In the genomic region with DNA sequence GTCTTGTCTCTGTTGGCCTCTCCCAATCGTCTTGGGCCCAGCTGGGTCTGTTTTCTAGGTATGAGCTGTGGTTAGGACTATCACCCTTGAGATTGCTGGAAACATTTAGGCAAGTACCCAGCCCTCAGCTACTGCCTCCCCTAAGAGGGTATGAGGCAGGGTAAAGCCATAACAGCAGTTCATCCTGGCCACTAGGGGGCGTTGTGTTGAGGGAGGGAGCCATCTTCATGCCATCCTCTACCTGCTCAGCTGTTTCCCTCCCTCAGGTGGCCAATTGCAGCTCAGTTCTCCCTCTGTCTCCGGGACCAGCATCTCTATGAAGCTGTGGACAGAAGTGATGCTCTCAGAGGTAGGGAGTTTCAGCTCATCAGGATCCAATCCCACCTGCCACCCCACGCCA, we compare ENCODE assay signal across 19 mouse cellular contexts.
DNase-seq lines count a peak whose midpoint lies in the region; ATAC-seq and TF ChIP-seq lines count a peak whose summit lies in the region.
"Had no signal": no experiment of that assay in that cellular context is flagged by ENCODE, and none has a peak within 500 bp of the region (broad histone marks: within the 10 kb centered on the region; RNA-seq: fewer than 3 reads in every experiment).

No protein-coding gene starts in this region.

- WGBS in heart, adult 2 months, result 52% methylated on average over 4 of the region's 4 CpGs
- 50% methylated on average over 4 of the region's 4 CpGs for WGBS in heart, embryonic 11.5 days (ENCODE audit: insufficient replicate concordance)
- 41% methylated on average over 4 of the region's 4 CpGs for WGBS in liver, postnatal 0 days (ENCODE audit: insufficient replicate concordance)
- 55% methylated on average over 4 of the region's 4 CpGs for WGBS in kidney, adult 2 months

- TF ChIP-seq CTCF in heart, adult 2 months (IDR thresholded peaks at IDR 0.05), result peak; percentile 19; the same call in 1 of the 2 replicates
- peak; percentile 56 for TF ChIP-seq CTCF in liver, postnatal 0 days (IDR thresholded peaks at IDR 0.05; ENCODE audit: low read depth)
- TF ChIP-seq CTCF in CH12.LX (conservative IDR thresholded peaks at IDR 0.05 in 1 of 2, IDR thresholded peaks at IDR 0.05 in 1 of 2; ENCODE audit: low read depth in 2 of 2, low read length in 2 of 2), result peak; percentile 13 to 33; a peak in 2 of 4 replicates
- TF ChIP-seq CTCF in bone marrow macrophage, adult 2 months (IDR thresholded peaks at IDR 0.05; ENCODE audit: low read depth, low read length), result peak; percentile 30; the same call in 1 of the 2 replicates
- no peak for TF ChIP-seq CTCF in kidney, adult 2 months (conservative IDR thresholded peaks at IDR 0.05; ENCODE audit: insufficient read depth, insufficient read length, low read depth, low read length)

- no peak for ATAC-seq in heart, embryonic 11.5 days (replicated peaks; ENCODE audit: insufficient number of reproducible peaks, low FRiP score, low TSS enrichment)
- ATAC-seq in liver, postnatal 0 days, result no peak
- no peak for ATAC-seq in activated CD4-positive, CD25-positive, alpha-beta regulatory T cell, adult 4 months
- ATAC-seq: midbrain, embryonic 15.5 days had no signal

- H3K36me3 ChIP-seq in heart, adult 2 months (ENCODE audit: control insufficient read depth, insufficient read depth, low read length), result no peaks in the 10 kb centered on the region
- no peaks in the 10 kb centered on the region for H3K36me3 ChIP-seq in heart, embryonic 11.5 days (ENCODE audit: control insufficient read depth, insufficient read depth, low read length)
- H3K36me3 ChIP-seq in liver, postnatal 0 days (replicated peaks; ENCODE audit: insufficient read depth, low read length), result no peaks in the 10 kb centered on the region
- no peaks in the 10 kb centered on the region for H3K36me3 ChIP-seq in CH12.LX (replicated peaks in 1 of 2; ENCODE audit: control insufficient read depth in 1 of 2, insufficient read depth in 1 of 2, low read length in 1 of 2)
- no peaks in the 10 kb centered on the region for H3K36me3 ChIP-seq in kidney, adult 2 months (ENCODE audit: control insufficient read depth, insufficient read depth, low read length)
- H3K36me3 ChIP-seq: embryonic facial prominence, embryonic 15.5 days; limb, embryonic 10.5 days; midbrain, embryonic 15.5 days had no signal

- no peak for TF ChIP-seq EP300 in heart, adult 2 months (IDR thresholded peaks at IDR 0.05; ENCODE audit: insufficient read depth, low read depth, low read length)
- no peak for TF ChIP-seq EP300 in liver, postnatal 0 days (IDR thresholded peaks at IDR 0.05; ENCODE audit: low read depth)
- no peak for TF ChIP-seq EP300 in CH12.LX (IDR thresholded peaks at IDR 0.05; ENCODE audit: low read length)

- H3K4me2 ChIP-seq in heart, embryonic 11.5 days, result no peak overlapping the region
- no peak overlapping the region for H3K4me2 ChIP-seq in liver, postnatal 0 days (ENCODE audit: low read depth, low read length)
- no peak overlapping the region for H3K4me2 ChIP-seq in CH12.LX (ENCODE audit: insufficient read depth, low read depth, poor library complexity, severe bottlenecking)
- H3K4me2 ChIP-seq: embryonic facial prominence, embryonic 15.5 days; hindbrain, embryonic 14.5 days; midbrain, embryonic 15.5 days had no signal

- in situ Hi-C loops in CH12.LX (cut with MboI; ENCODE audit: low pct_ligation_motif_present, low pct_unique_long_range_greater_than_20kb, low sequenced_read_pairs), result no loop called here

- H3K9ac ChIP-seq in heart, adult 2 months (ENCODE audit: low read depth, low read length), result no peak overlapping the region
- H3K9ac ChIP-seq in heart, embryonic 11.5 days (ENCODE audit: low read depth, low read length), result no peak overlapping the region
- no peak overlapping the region for H3K9ac ChIP-seq in liver, postnatal 0 days (replicated peaks)
- no peak overlapping the region for H3K9ac ChIP-seq in CH12.LX (ENCODE audit: insufficient read depth, low read depth)
- H3K9ac ChIP-seq: embryonic facial prominence, embryonic 15.5 days; hindbrain, embryonic 14.5 days; midbrain, embryonic 15.5 days had no signal

- H3K4me1 ChIP-seq in heart, adult 2 months (ENCODE audit: control insufficient read depth, insufficient read depth, low read length), result no peaks in the 10 kb centered on the region
- 0 out of 2 replicates have a peak, but pooled peaks cover 3% of the 10 kb centered on the region for H3K4me1 ChIP-seq in heart, embryonic 11.5 days (ENCODE audit: control insufficient read depth, insufficient read depth, low read length)
- H3K4me1 ChIP-seq in liver, postnatal 0 days (ENCODE audit: insufficient read depth), result no peaks in the 10 kb centered on the region
- H3K4me1 ChIP-seq in CH12.LX (ENCODE audit: control insufficient read depth in 1 of 2, insufficient read depth in 2 of 2), result no peaks in the 10 kb centered on the region
- no peaks in the 10 kb centered on the region for H3K4me1 ChIP-seq in bone marrow macrophage, adult 2 months (ENCODE audit: control insufficient read depth, insufficient read depth, low read length)
- no peaks in the 10 kb centered on the region for H3K4me1 ChIP-seq in kidney, adult 2 months (ENCODE audit: control insufficient read depth, insufficient read depth, low read length)
- H3K4me1 ChIP-seq: embryonic facial prominence, embryonic 15.5 days; limb, embryonic 10.5 days; midbrain, embryonic 15.5 days had no signal

- H3K27ac ChIP-seq in heart, adult 2 months, result no peak overlapping the region
- H3K27ac ChIP-seq in heart, embryonic 11.5 days (ENCODE audit: low read depth, low read length), result no peak overlapping the region
- no peak overlapping the region for H3K27ac ChIP-seq in liver, postnatal 0 days (ENCODE audit: low read depth)
- H3K27ac ChIP-seq in CH12.LX (ENCODE audit: insufficient read depth, low read depth), result no peak overlapping the region
- H3K27ac ChIP-seq in bone marrow macrophage, adult 2 months (ENCODE audit: insufficient read depth, low read depth, low read length), result no peak overlapping the region
- no peak overlapping the region for H3K27ac ChIP-seq in kidney, adult 2 months (ENCODE audit: insufficient read depth, low read depth, low read length)
- H3K27ac ChIP-seq: embryonic facial prominence, embryonic 15.5 days; hindbrain, embryonic 14.5 days; limb, embryonic 10.5 days; midbrain, embryonic 15.5 days had no signal

- no peak for DNase-seq in heart, adult 2 months
- DNase-seq in liver, postnatal 0 days, result no peak
- DNase-seq in liver (no peak), CH12.LX (ENCODE audit: extremely low read depth) (peak; percentile 1)
- no peak for DNase-seq in kidney, adult 2 months
- DNase-seq: adrenal gland, postnatal 10 days; B cell, adult 2 months; cerebellum, adult 8-10 months; gastrocnemius, postnatal 25 days; heart, postnatal 10 days; kidney, adult 18-20 months; right cerebral cortex, adult 18-20 months had no signal

- dilution Hi-C loops in CH12.LX (cut with MboI; ENCODE audit: extremely low pct_ligation_motif_present, extremely low pct_unique_long_range_greater_than_20kb, low sequenced_read_pairs), result no loop called here

- no peak for TF ChIP-seq RAD21 in CH12.LX (IDR thresholded peaks at IDR 0.05; ENCODE audit: low read depth, low read length)

- H3K27me3 ChIP-seq in heart, adult 2 months (ENCODE audit: control insufficient read depth, insufficient read depth, low read length), result no peaks in the 10 kb centered on the region
- no peaks in the 10 kb centered on the region for H3K27me3 ChIP-seq in heart, embryonic 11.5 days (ENCODE audit: control insufficient read depth, insufficient read depth, low read length)
- H3K27me3 ChIP-seq in liver, postnatal 0 days (ENCODE audit: insufficient read depth, low read length), result no peaks in the 10 kb centered on the region
- no peaks in the 10 kb centered on the region for H3K27me3 ChIP-seq in CH12.LX (replicated peaks)
- H3K27me3 ChIP-seq in kidney, adult 2 months (replicated peaks; ENCODE audit: control insufficient read depth, insufficient read depth, low read length), result no peaks in the 10 kb centered on the region
- H3K27me3 ChIP-seq: embryonic facial prominence, embryonic 15.5 days; midbrain, embryonic 15.5 days had no signal

- no peak for TF ChIP-seq POLR2A in heart, adult 2 months (IDR thresholded peaks at IDR 0.05; ENCODE audit: insufficient read depth, low read depth, low read length)
- TF ChIP-seq POLR2A in CH12.LX (IDR thresholded peaks at IDR 0.05; ENCODE audit: low read depth, low read length), result no peak
- TF ChIP-seq POLR2A in bone marrow macrophage, adult 2 months (IDR thresholded peaks at IDR 0.05; ENCODE audit: borderline replicate concordance, low read depth, low read length), result no peak
- TF ChIP-seq POLR2A in kidney, adult 2 months (IDR thresholded peaks at IDR 0.05; ENCODE audit: low read depth, low read length), result no peak

- H3K79me2 ChIP-seq in heart, adult 2 months (replicated peaks; ENCODE audit: control insufficient read depth, insufficient read depth, low read length), result no peaks in the 10 kb centered on the region
- H3K79me2 ChIP-seq in CH12.LX (replicated peaks; ENCODE audit: control insufficient read depth, extremely low read depth, insufficient read depth, poor library complexity, severe bottlenecking), result no peaks in the 10 kb centered on the region

- H3K4me3 ChIP-seq in heart, adult 2 months, result no peak overlapping the region
- H3K4me3 ChIP-seq in heart, embryonic 11.5 days (ENCODE audit: low read depth, low read length), result no peak overlapping the region
- H3K4me3 ChIP-seq in liver, postnatal 0 days (ENCODE audit: low read depth, low read length), result no peak overlapping the region
- no peak overlapping the region for H3K4me3 ChIP-seq in CH12.LX (replicated peaks in 1 of 3; ENCODE audit: low read depth in 2 of 3, low read length in 2 of 3, poor library complexity in 1 of 3)
- no peak overlapping the region for H3K4me3 ChIP-seq in bone marrow macrophage, adult 2 months (ENCODE audit: insufficient read depth, low read length)
- no peak overlapping the region for H3K4me3 ChIP-seq in kidney, adult 2 months (ENCODE audit: insufficient read depth, low read depth, low read length)
- H3K4me3 ChIP-seq: embryonic facial prominence, embryonic 15.5 days; limb, embryonic 10.5 days; midbrain, embryonic 15.5 days had no signal

- intact Hi-C loops in heart, adult 2 months (cut with DNase I), result no loop called here

- H3K9me3 ChIP-seq in heart, embryonic 11.5 days (replicated peaks; ENCODE audit: control insufficient read depth, low read length), result no peaks in the 10 kb centered on the region
- H3K9me3 ChIP-seq in liver, postnatal 0 days (ENCODE audit: low read length), result no peaks in the 10 kb centered on the region
- peaks cover 48% of the 10 kb centered on the region for H3K9me3 ChIP-seq in CH12.LX (replicated peaks; ENCODE audit: low read length)
- H3K9me3 ChIP-seq: embryonic facial prominence, embryonic 15.5 days; limb, embryonic 10.5 days; midbrain, embryonic 15.5 days had no signal

TF ChIP-seq in CH12.LX, 34 proteins besides CTCF, POLR2A, EP300 and RAD21 (continues in another document):
- TF ChIP-seq CHD2 (IDR thresholded peaks at IDR 0.05; ENCODE audit: low read length), result no peak
- no peak for TF ChIP-seq JUN (IDR thresholded peaks at IDR 0.05; ENCODE audit: insufficient read depth, low read depth, low read length)
- no peak for TF ChIP-seq MAFK (IDR thresholded peaks at IDR 0.05; ENCODE audit: insufficient replicate concordance, low read length)
- no peak for TF ChIP-seq TBP (conservative IDR thresholded peaks at IDR 0.05; ENCODE audit: low read depth, low read length)
- TF ChIP-seq ZNF384 (IDR thresholded peaks at IDR 0.05; ENCODE audit: low read depth, low read length), result no peak
- TF ChIP-seq MAZ (IDR thresholded peaks at IDR 0.05; ENCODE audit: low read depth, low read length), result no peak
